Mouse (Mus musculus): ENCODE results near the gene Cbln4.

DNA sequence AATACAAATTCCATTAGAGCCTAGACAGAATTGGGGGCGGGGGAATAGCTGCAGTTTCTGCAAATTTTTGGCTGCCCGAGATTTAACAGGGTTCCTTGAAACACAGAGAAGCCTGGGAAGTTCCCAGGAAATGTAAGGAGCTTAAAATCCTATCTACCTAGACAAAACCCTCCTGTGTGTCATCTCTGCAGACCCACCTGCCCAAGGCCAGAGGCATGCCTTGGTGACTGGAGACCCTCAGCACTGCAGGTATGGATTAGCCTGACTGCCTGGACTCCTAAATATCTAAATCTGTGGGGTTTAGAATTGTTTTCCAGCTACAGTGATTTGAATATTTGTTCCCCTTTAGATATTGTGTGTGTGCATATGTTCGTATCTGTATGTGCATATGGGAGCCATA, 35.3 kb upstream of the Cbln4 start:
- TF ChIP-seq CTCF (IDR thresholded peaks at IDR 0.05; ENCODE audit: control insufficient read depth, insufficient read depth, insufficient read length) (no peak), MAX (IDR thresholded peaks at IDR 0.05) (no peak), MYOD1 (IDR thresholded peaks at IDR 0.05; ENCODE audit: control insufficient read depth, insufficient read length, low read depth) (no peak)

Data from C2C12 (cell line).